Mouse (Mus musculus) lung, adult 2 months (tissue): ENCODE measurements at regions not wholly inside any gene's neighbourhood (a gene's known extent, or its start where the extent isn't known, plus 50 kb on each side); places are given as distances from the start of the nearest gene placed in this dataset.

Source experiments
- DNase-seq: peaks from one replicate; pipeline ENCODE4 v3.0.0; 2022
- H3K4me1 ChIP-seq: fragments of 200-500 bp; 2 replicates; pipeline ENCODE4 v1.6.1; 2011; ENCODE audit warnings: low read length; ENCODE audit not compliant: control insufficient read depth, insufficient read depth
- H3K4me3 ChIP-seq: fragments of 200-500 bp; replicated peaks from 2 replicates; pipeline ENCODE3; 2011; ENCODE audit warnings: low read depth, mild to moderate bottlenecking, control low read depth, low read length; ENCODE audit errors: extremely low read depth
- CTCF ChIP-seq: fragments of 200-500 bp; IDR thresholded peaks from 2 replicates; pipeline ENCODE4 v1.5.1; 2011; ENCODE audit warnings: mild to moderate bottlenecking, low read length, control low read depth; ENCODE audit not compliant: insufficient read depth
- POLR2A ChIP-seq: fragments of 200-500 bp; IDR thresholded peaks from 2 replicates; pipeline ENCODE4 v1.6.1; 2011; ENCODE audit warnings: low read depth, mild to moderate bottlenecking, control low read depth, low read length, borderline replicate concordance; ENCODE audit errors: extremely low read depth
- WGBS: fragments of 180-500 bp; shearing (Covaris S2); methylation state at CpG from one replicate; pipeline ENCODE4 v1.1.7; 2018; 5-methylcytosine and 5-hydroxymethylcytosine counted together

DNA sequence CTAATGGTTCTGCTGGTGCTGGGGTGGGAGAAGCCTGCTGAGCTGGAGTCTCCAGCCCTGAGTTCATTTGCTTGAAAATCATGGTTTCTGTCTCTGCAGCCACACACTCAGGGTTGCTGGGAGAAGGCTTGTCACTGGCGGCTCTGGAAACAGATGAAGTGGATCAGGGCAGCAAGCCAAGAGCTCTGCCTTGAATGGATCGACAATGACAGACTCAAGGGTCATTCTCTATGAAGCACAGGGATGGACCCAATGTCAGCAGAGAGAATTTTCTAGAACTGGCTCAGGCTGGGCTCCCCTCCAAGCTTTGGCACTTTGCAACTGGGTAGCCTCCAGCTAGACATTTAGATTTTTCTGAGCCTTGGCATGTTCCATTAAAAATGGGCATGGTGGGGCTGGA, 184.7 kb upstream of the Mocs1 start:
- TF ChIP-seq CTCF (no peak), POLR2A (no peak)
- no peak overlapping the region for H3K4me3 ChIP-seq
- peak; percentile 7 for DNase-seq
- 32% methylated on average over 2 of the region's 2 CpGs for WGBS
- no peaks in the 10 kb centered on the region for H3K4me1 ChIP-seq

- Histone ChIP-seq H3K4me3 (no peak overlapping the region), H3K4me1 (no peaks in the 10 kb centered on the region)
- no peak for DNase-seq
- TF ChIP-seq CTCF, result no peak
- no peak for TF ChIP-seq POLR2A
- WGBS, result 56% methylated on average over 2 of the region's 2 CpGs
These were observed 183.1 kb upstream of the Mocs1 start for GRCm38 (mm10) chr17:49245013-49245412.

- no peak for TF ChIP-seq CTCF
- TF ChIP-seq POLR2A, result no peak
- no peak overlapping the region for H3K4me3 ChIP-seq
- no peaks in the 10 kb centered on the region for H3K4me1 ChIP-seq
- DNase-seq, result no peak
- 67% methylated on average over 17 of the region's 17 CpGs for WGBS
These were observed 180.9 kb upstream of the Mocs1 start for GRCm38 (mm10) chr17:49247215-49247614.

DNA sequence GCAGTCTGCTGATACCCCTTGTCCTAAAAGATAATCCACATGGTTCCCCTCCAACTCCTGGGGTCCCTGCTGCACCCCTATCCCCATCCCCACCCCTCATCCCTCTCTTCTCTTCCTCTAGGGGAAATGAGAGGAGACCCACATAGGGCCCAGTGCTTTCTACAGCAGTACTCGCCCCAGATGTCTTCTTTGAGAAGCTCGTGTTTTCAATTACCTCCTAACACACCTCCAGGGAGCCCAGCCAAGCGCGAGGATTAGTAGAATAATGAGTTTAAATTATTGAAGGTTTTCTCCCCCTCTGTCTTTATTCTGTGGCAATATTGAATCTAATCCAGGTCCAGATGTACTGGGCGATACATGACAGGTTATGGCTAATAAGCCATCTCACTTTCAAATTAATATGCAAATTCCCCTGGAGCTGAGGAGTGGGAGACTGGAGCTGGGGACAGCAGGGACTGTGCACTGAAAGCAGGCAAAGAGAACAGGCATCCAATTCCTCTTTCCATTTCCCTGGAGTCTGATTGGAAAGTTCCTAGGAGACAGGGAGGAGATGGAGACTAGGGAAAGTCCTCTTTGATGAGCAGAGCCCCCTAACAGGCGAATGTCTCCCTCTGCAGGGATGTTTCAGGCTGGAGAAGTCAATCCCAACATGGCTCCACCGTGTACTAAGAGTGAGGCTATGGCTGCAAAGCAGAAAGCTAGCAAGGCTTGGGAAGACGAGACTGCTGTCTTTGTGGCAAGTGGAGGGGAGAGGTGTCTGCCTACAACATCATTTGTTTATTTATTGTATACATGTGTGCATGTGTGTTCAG, 177.2 kb upstream of the Mocs1 start:
- TF ChIP-seq CTCF, result no peak
- TF ChIP-seq POLR2A, result no peak
- Histone ChIP-seq H3K4me3 (no peak overlapping the region), H3K4me1 (no peaks in the 10 kb centered on the region)
- 62% methylated on average over 8 of the region's 8 CpGs for WGBS
- DNase-seq, result no peak

DNA sequence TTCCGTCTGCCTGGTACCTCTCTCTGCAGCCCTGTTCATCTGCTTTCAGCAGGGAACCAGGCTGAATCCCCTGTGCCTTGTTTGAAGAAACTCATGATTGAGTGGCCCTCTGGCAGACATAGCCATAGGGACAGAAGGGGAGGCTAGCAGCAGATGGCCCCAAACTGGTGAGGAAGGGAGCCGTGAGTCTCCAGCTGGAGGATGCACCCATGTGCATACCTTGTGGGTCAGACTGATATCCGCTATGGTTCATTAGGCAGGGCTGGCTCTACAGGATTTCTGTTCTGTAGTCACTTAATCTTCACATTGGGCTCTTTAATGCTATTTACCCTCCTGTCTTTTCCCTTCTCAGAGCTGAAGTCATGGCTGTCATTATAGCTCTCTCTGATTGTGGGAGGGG, 175.9 kb upstream of the Mocs1 start:
- no peak for DNase-seq
- TF ChIP-seq POLR2A, result no peak
- TF ChIP-seq CTCF, result no peak
- WGBS, result 71% methylated on average over 3 of the region's 3 CpGs
- Histone ChIP-seq H3K4me3 (no peak overlapping the region), H3K4me1 (no peaks in the 10 kb centered on the region)

DNA sequence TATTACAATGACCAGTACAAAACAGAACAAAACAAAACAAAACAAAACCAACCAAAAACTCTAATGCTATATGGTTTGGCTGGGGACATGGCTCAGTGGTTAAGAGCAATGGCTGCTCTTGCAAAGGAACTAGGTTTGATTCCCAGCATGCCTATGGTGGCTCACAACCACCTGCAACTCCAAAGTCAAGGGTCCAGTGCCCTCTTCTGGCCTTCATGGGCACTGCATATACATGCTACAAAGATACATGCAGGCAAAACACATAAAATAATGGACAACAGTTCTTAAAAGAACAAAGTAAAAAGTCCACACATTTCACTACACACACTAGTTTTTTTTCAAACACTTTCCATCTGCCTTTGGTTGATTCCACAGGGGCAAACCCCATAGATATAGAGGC, 169.7 kb upstream of the Mocs1 start:
- no peaks in the 10 kb centered on the region for H3K4me1 ChIP-seq
- TF ChIP-seq CTCF (0 out of 2 replicates have a peak, but pooled peaks have one; percentile 12), POLR2A (no peak)
- H3K4me3 ChIP-seq, result no peak overlapping the region
- no peak for DNase-seq

- no peak for TF ChIP-seq POLR2A
- TF ChIP-seq CTCF, result no peak
- WGBS, result 72% methylated on average over 4 of the region's 4 CpGs
- Histone ChIP-seq H3K4me3 (no peak overlapping the region), H3K4me1 (no peaks in the 10 kb centered on the region)
- DNase-seq, result no peak
These were observed 165.8 kb upstream of the Mocs1 start for GRCm38 (mm10) chr17:49262394-49262793.

DNA sequence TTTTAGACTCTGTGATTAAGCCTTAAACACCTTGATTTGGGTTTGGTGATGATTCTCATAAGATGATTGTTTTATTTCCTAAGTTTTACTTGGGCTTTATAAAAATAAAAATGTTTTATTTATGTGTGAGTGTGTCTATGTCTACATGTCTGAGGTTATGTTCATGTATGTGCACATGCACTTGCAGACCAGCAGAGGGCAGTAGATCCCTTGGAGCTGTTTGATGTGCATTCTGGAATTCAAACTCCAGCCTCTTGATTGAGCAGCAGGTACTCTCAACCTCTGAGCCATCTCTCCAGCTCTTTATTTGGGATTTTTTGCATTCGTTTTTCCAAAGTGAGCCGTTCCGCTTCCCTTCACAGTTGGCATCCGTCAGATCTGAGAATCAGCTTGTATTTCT, 161.8 kb upstream of the Mocs1 start:
- no peak overlapping the region for H3K4me3 ChIP-seq
- no peaks in the 10 kb centered on the region for H3K4me1 ChIP-seq
- no peak for DNase-seq
- TF ChIP-seq CTCF (0 out of 2 replicates have a peak, but pooled peaks have one; percentile 20), POLR2A (no peak)
- WGBS, result 87% methylated on average over 4 of the region's 4 CpGs

- TF ChIP-seq CTCF (no peak), POLR2A (no peak)
- no peak overlapping the region for H3K4me3 ChIP-seq
- WGBS, result 70% methylated on average over 7 of the region's 7 CpGs
- no peak for DNase-seq
- H3K4me1 ChIP-seq, result no peaks in the 10 kb centered on the region
These were observed 158.2 kb upstream of the Mocs1 start for GRCm38 (mm10) chr17:49269943-49270342.

DNA sequence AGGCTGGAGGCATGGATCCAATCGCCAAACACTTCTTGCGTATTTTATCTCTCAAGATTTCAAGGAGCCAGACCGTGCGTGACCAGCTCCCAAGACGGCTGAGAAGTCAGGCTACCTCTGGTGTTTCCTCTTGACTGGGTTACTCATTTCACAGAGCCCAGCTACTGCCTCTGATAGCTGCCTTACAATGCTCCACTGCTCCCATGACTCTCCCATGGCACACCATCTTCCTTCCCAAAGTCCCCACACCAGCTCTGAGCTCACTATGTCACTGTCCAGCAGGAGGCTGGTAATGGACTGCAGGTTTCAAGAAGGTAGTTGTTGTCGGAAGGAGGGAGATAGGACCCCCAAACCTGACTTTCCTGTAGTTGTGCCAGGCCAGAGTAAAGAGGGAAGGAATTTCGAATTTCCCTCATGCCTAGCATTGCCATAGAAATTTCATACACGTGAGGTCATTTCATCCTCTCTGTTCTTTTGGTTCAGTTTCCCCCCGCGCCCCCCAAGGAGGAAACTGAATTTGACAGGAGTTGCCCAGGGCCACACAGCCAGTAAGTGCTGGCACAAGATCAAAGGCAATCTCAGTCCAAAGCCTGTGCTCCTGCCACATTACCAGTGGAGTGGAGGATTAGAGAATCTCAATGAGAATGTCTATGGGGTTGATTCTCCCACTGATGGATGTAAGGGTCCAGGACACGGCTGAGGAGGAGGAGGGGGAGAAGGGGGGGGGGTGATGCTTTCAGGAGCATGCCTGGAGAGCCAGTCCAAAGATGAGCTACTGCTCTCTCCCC, 155.3 kb upstream of the Mocs1 start:
- WGBS, result 54% methylated on average over 11 of the region's 11 CpGs
- H3K4me3 ChIP-seq, result no peak overlapping the region
- H3K4me1 ChIP-seq, result no peaks in the 10 kb centered on the region
- no peak for TF ChIP-seq CTCF
- TF ChIP-seq POLR2A, result no peak
- no peak for DNase-seq
